Mouse (Mus musculus): ENCODE data around the gene Serpine1. TPM values are rescaled to one million over a fixed set of nuclear protein-coding genes. Genes with fewer than 3 reads are reported as not detected.

Gene Serpine1
- total and polyA plus RNA-seq, 3 experiments = 1.9 to 92.3 (median 18.6) TPM

DNA sequence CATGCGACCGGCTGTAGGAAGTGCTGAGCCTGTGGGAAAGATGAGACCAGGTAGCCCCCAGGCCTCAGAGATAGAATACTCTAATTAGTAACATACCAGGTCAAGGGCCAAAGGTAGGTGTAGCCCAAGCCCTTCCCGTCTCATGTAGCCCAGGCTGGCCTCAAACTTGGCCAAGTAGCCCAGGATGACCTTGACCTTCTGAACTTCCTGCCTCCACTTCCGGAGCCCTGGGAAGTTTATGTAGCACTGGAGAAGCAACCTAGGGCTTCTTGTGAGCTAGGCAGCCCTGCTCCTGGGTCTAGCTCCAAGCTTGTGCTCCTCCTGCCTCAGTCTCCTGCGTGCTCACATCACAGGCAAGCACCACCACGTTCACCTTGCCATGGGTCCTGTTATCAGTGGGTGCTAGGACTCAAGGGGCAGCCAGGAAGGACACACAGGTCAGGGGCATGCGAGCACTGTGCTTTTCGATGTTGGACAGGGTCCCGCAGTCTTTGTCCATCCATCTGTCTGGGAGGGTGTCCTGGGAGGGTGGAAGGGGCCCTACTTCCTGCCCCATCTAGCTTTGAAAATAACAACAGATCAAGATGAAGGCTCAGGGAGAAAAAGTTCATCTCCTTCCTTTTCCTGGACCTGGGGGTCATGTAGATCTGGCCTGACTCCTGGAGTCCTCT is 43.0 kb upstream of the Serpine1 start:
- DNase-seq (ENCODE audit: low spot score) (no peak), ATAC-seq (ENCODE audit: extremely low read depth, insufficient number of reproducible peaks, low FRiP score, poor library complexity, severe bottlenecking) (no peak)
- Histone ChIP-seq H3K27me3 (ENCODE audit: insufficient read depth, low read length) (peaks cover 3% of the 10 kb centered on the region; the same call in 1 of the 2 replicates), H3K4me1 (ENCODE audit: insufficient read depth, low read depth, low read length) (peaks cover 73% of the 10 kb centered on the region), H3K9me3 (replicated peaks) (peaks cover 37% of the 10 kb centered on the region), H3K4me3 (ENCODE audit: low read depth, low read length) (peak overlapping the region; percentile 73), H3K36me3 (replicated peaks) (peaks cover 51% of the 10 kb centered on the region)
- TF ChIP-seq GATA2 (IDR thresholded peaks at IDR 0.05; ENCODE audit: borderline replicate concordance, low read depth, low read length) (no peak), GATA1 (IDR thresholded peaks at IDR 0.05; ENCODE audit: borderline replicate concordance, low read length) (no peak), TAL1 (conservative IDR thresholded peaks at IDR 0.05; ENCODE audit: low read depth, low read length) (no peak), POLR2AphosphoS5 (IDR thresholded peaks at IDR 0.05; ENCODE audit: insufficient replicate concordance, low read depth, low read length) (no peak), CTCF (IDR thresholded peaks at IDR 0.05; ENCODE audit: low read depth, low read length) (no peak)

- Histone ChIP-seq H3K4me3 (ENCODE audit: low read depth, low read length) (no peak overlapping the region), H3K36me3 (replicated peaks) (peaks cover 71% of the 10 kb centered on the region), H3K9me3 (replicated peaks) (peaks cover 39% of the 10 kb centered on the region), H3K27me3 (ENCODE audit: insufficient read depth, low read length) (peaks cover 3% of the 10 kb centered on the region; the same call in 1 of the 2 replicates), H3K4me1 (ENCODE audit: insufficient read depth, low read depth, low read length) (peaks cover 67% of the 10 kb centered on the region)
- no peak for DNase-seq (ENCODE audit: low spot score)
- ATAC-seq (ENCODE audit: extremely low read depth, insufficient number of reproducible peaks, low FRiP score, poor library complexity, severe bottlenecking) = no peak
- TF ChIP-seq TAL1 (conservative IDR thresholded peaks at IDR 0.05; ENCODE audit: low read depth, low read length) (no peak), GATA2 (IDR thresholded peaks at IDR 0.05; ENCODE audit: borderline replicate concordance, low read depth, low read length) (no peak), POLR2AphosphoS5 (IDR thresholded peaks at IDR 0.05; ENCODE audit: insufficient replicate concordance, low read depth, low read length) (no peak), GATA1 (IDR thresholded peaks at IDR 0.05; ENCODE audit: borderline replicate concordance, low read length) (no peak), CTCF (IDR thresholded peaks at IDR 0.05; ENCODE audit: low read depth, low read length) (no peak)
Observed at GRCm38 (mm10) chr5:137111542-137112408, 39.7 kb upstream of the Serpine1 start.

- peaks cover 39% of the 10 kb centered on the region for H3K9me3 ChIP-seq (replicated peaks)
- DNase-seq (ENCODE audit: low spot score) (no peak), ATAC-seq (ENCODE audit: extremely low read depth, insufficient number of reproducible peaks, low FRiP score, poor library complexity, severe bottlenecking) (no peak)
- peaks cover 78% of the 10 kb centered on the region for H3K36me3 ChIP-seq (replicated peaks)
- peaks cover 3% of the 10 kb centered on the region; the same call in 1 of the 2 replicates for H3K27me3 ChIP-seq (ENCODE audit: insufficient read depth, low read length)
- peaks cover 67% of the 10 kb centered on the region for H3K4me1 ChIP-seq (ENCODE audit: insufficient read depth, low read depth, low read length)
- TF ChIP-seq GATA1 (IDR thresholded peaks at IDR 0.05; ENCODE audit: borderline replicate concordance, low read length) (no peak), GATA2 (IDR thresholded peaks at IDR 0.05; ENCODE audit: borderline replicate concordance, low read depth, low read length) (no peak), CTCF (IDR thresholded peaks at IDR 0.05; ENCODE audit: low read depth, low read length) (no peak), TAL1 (conservative IDR thresholded peaks at IDR 0.05; ENCODE audit: low read depth, low read length) (no peak), POLR2AphosphoS5 (IDR thresholded peaks at IDR 0.05; ENCODE audit: insufficient replicate concordance, low read depth, low read length) (no peak)
- H3K4me3 ChIP-seq (ENCODE audit: low read depth, low read length) = no peak overlapping the region
Observed at GRCm38 (mm10) chr5:137110863-137111262, 38.8 kb upstream of the Serpine1 start.

GRCm38 (mm10) chr5:137109941-137110593 is 38.0 kb upstream of the Serpine1 start:
- H3K4me1 ChIP-seq (ENCODE audit: insufficient read depth, low read depth, low read length) = peaks cover 71% of the 10 kb centered on the region
- TF ChIP-seq CTCF (IDR thresholded peaks at IDR 0.05; ENCODE audit: low read depth, low read length) = no peak
- 0 out of 2 replicates have a peak, but pooled peaks have one; percentile 69 for TF ChIP-seq POLR2AphosphoS5 (IDR thresholded peaks at IDR 0.05; ENCODE audit: insufficient replicate concordance, low read depth, low read length)
- DNase-seq (ENCODE audit: low spot score) (no peak), ATAC-seq (ENCODE audit: extremely low read depth, insufficient number of reproducible peaks, low FRiP score, poor library complexity, severe bottlenecking) (no peak)
- H3K9me3 ChIP-seq (replicated peaks) = peaks cover 39% of the 10 kb centered on the region
- H3K36me3 ChIP-seq (replicated peaks) = peaks cover 84% of the 10 kb centered on the region
- H3K4me3 ChIP-seq (ENCODE audit: low read depth, low read length) = no peak overlapping the region; the same call in 1 of the 2 replicates
- peaks cover 3% of the 10 kb centered on the region; the same call in 1 of the 2 replicates for H3K27me3 ChIP-seq (ENCODE audit: insufficient read depth, low read length)

DNA sequence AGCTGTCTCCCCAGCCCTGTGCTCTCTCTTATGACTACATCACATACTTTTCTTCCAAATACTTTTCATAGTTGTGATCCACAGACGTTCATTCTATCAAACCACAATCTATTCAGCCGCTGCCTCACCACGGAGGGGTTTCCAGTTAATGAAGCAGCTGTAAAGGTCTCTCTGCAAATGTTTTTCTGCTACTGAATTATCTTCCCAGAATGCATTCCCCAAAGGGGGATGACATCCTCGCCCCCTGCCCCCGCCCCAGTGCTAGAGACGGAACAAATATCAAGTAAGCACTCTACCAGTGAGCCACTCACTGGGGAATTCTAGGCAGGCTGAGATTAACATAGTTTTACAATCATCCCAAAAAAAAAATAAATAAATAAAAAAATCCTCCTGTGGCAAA is 36.0 kb upstream of the Serpine1 start:
- Histone ChIP-seq H3K27me3 (ENCODE audit: insufficient read depth, low read length) (no peaks in the 10 kb centered on the region; the same call in 1 of the 2 replicates), H3K9me3 (replicated peaks) (peaks cover 29% of the 10 kb centered on the region), H3K4me3 (ENCODE audit: low read depth, low read length) (no peak overlapping the region), H3K36me3 (replicated peaks) (peaks cover 81% of the 10 kb centered on the region), H3K4me1 (ENCODE audit: insufficient read depth, low read depth, low read length) (peaks cover 71% of the 10 kb centered on the region)
- TF ChIP-seq GATA1 (IDR thresholded peaks at IDR 0.05; ENCODE audit: borderline replicate concordance, low read length) = no peak
- no peak for TF ChIP-seq POLR2AphosphoS5 (IDR thresholded peaks at IDR 0.05; ENCODE audit: insufficient replicate concordance, low read depth, low read length)
- no peak for TF ChIP-seq TAL1 (conservative IDR thresholded peaks at IDR 0.05; ENCODE audit: low read depth, low read length)
- no peak for TF ChIP-seq GATA2 (IDR thresholded peaks at IDR 0.05; ENCODE audit: borderline replicate concordance, low read depth, low read length)
- no peak for TF ChIP-seq CTCF (IDR thresholded peaks at IDR 0.05; ENCODE audit: low read depth, low read length)
- no peak for ATAC-seq (ENCODE audit: extremely low read depth, insufficient number of reproducible peaks, low FRiP score, poor library complexity, severe bottlenecking)
- DNase-seq (ENCODE audit: low spot score) = no peak

- Histone ChIP-seq H3K36me3 (replicated peaks) (peaks cover 76% of the 10 kb centered on the region), H3K4me1 (ENCODE audit: insufficient read depth, low read depth, low read length) (peaks cover 71% of the 10 kb centered on the region), H3K27me3 (ENCODE audit: insufficient read depth, low read length) (no peaks in the 10 kb centered on the region), H3K9me3 (replicated peaks) (peaks cover 25% of the 10 kb centered on the region), H3K4me3 (ENCODE audit: low read depth, low read length) (no peak overlapping the region)
- DNase-seq (ENCODE audit: low spot score) = no peak
- ATAC-seq (ENCODE audit: extremely low read depth, insufficient number of reproducible peaks, low FRiP score, poor library complexity, severe bottlenecking) = no peak
- no peak for TF ChIP-seq GATA1 (IDR thresholded peaks at IDR 0.05; ENCODE audit: borderline replicate concordance, low read length)
- no peak for TF ChIP-seq CTCF (IDR thresholded peaks at IDR 0.05; ENCODE audit: low read depth, low read length)
- no peak for TF ChIP-seq TAL1 (conservative IDR thresholded peaks at IDR 0.05; ENCODE audit: low read depth, low read length)
- no peak for TF ChIP-seq POLR2AphosphoS5 (IDR thresholded peaks at IDR 0.05; ENCODE audit: insufficient replicate concordance, low read depth, low read length)
- TF ChIP-seq GATA2 (IDR thresholded peaks at IDR 0.05; ENCODE audit: borderline replicate concordance, low read depth, low read length) = no peak
Observed at GRCm38 (mm10) chr5:137107670-137108069, 35.6 kb upstream of the Serpine1 start.
